Mouse (Mus musculus) gonadal fat pad, adult 2 months (tissue): ENCODE data around the gene Gpr35. TPM values are rescaled to one million over a fixed set of nuclear protein-coding genes. Genes with fewer than 3 reads are reported as not detected.
"Not testable (repeated sequence)": the region's sequence is repeated elsewhere in the genome, so short reads cannot be mapped to it uniquely, and the experiment has no call there.

Experiments used
- DNase-seq: peaks from one replicate; pipeline ENCODE4 v3.0.0-alpha.2; 2012; ENCODE audit warnings: low read depth
- polyA plus RNA-seq: library from polyadenylated mRNA; depleted of rRNA; stranded (reverse); fragments of >200 nt; gene quantifications from 2 replicates; pipeline ENCODE4 v1.2.3, GENCODE M21; 2012

Gpr35 gene
- polyA plus RNA-seq, 1 experiment, result 2.3 TPM

GRCm38 (mm10) chr1:92933611-92934010 is 17.1 kb upstream of the Gpr35 start:
- DNase-seq, result no peak

GRCm38 (mm10) chr1:92934182-92934827 is 16.4 kb upstream of the Gpr35 start, which contains the start of gene Capn10:
Gene Capn10 (plus strand): TSS chr1:92934376.
- DNase-seq, result peak; percentile 79

GRCm38 (mm10) chr1:92935054-92935962 is 15.4 kb upstream of the Gpr35 start:
- no peak for DNase-seq

GRCm38 (mm10) chr1:92935977-92936376 is 14.7 kb upstream of the Gpr35 start:
- DNase-seq, result no peak

- no peak for DNase-seq
These were observed 14.2 kb upstream of the Gpr35 start for GRCm38 (mm10) chr1:92936467-92936866.

GRCm38 (mm10) chr1:92937797-92938196 is 12.9 kb upstream of the Gpr35 start:
- DNase-seq, result no peak

GRCm38 (mm10) chr1:92939746-92940145 is 10.9 kb upstream of the Gpr35 start:
- no peak for DNase-seq

- no peak for DNase-seq
These were observed 7.3 kb upstream of the Gpr35 start for GRCm38 (mm10) chr1:92943219-92943989.

GRCm38 (mm10) chr1:92947966-92948365 is 2.7 kb upstream of the Gpr35 start:
- no peak for DNase-seq

GRCm38 (mm10) chr1:92949426-92949825 is 1.2 kb upstream of the Gpr35 start:
- no peak for DNase-seq

GRCm38 (mm10) chr1:92953641-92954040 is 3.0 kb downstream of the Gpr35 start:
- DNase-seq, result no peak

- DNase-seq, result not testable (repeated sequence)
These were observed 6.1 kb downstream of the Gpr35 start for GRCm38 (mm10) chr1:92956571-92957335.

GRCm38 (mm10) chr1:92958999-92959398 is 8.3 kb downstream of the Gpr35 start:
- no peak for DNase-seq

GRCm38 (mm10) chr1:92970791-92971190 is 20.1 kb downstream of the Gpr35 start:
- DNase-seq, result not testable (repeated sequence)

- DNase-seq, result no peak
These were observed 21.5 kb downstream of the Gpr35 start for GRCm38 (mm10) chr1:92971879-92972795.

- DNase-seq, result no peak
These were observed 22.2 kb downstream of the Gpr35 start for GRCm38 (mm10) chr1:92972854-92973253.

- DNase-seq, result peak; percentile 16
These were observed 25.5 kb downstream of the Gpr35 start for GRCm38 (mm10) chr1:92976141-92976566.

- DNase-seq, result no peak
These were observed 28.0 kb downstream of the Gpr35 start for GRCm38 (mm10) chr1:92978645-92979044.

- no peak for DNase-seq
These were observed 28.5 kb downstream of the Gpr35 start for GRCm38 (mm10) chr1:92979073-92979602.
